Mouse (Mus musculus) stomach, embryonic 14.5 days (tissue): ENCODE measurements around the gene Iqsec1. TPM values are rescaled to one million over a fixed set of nuclear protein-coding genes. Genes with fewer than 3 reads are reported as not detected.

Experiments used
- ATAC-seq: fragments of 200-750 bp; cut with Nextera tagmentation; 2 replicates; pipeline ENCODE4 v1.8.0; 2017; ENCODE audit warnings: low read depth, moderate TSS enrichment; ENCODE audit not compliant: insufficient number of reproducible peaks, insufficient read depth, low FRiP score
- H3K27ac ChIP-seq: fragments of 300-500 bp; sonication (generic); 2 replicates; pipeline ENCODE4 v1.5.1; 2014; ENCODE audit warnings: mild to moderate bottlenecking, low read length, moderate library complexity, mixed read lengths
- H3K27me3 ChIP-seq: fragments of 300-500 bp; sonication (generic); 2 replicates; pipeline ENCODE4 v1.6.1; 2014; ENCODE audit warnings: low read length, control low read depth, mixed read lengths; ENCODE audit not compliant: control insufficient read depth, insufficient read depth
- H3K36me3 ChIP-seq: fragments of 300-500 bp; sonication (generic); 2 replicates; pipeline ENCODE4 v1.6.1; 2014; ENCODE audit warnings: mild to moderate bottlenecking, control low read depth, low read length, moderate library complexity, mixed read lengths; ENCODE audit not compliant: control insufficient read depth, insufficient read depth
- H3K4me1 ChIP-seq: fragments of 300-500 bp; sonication (generic); 2 replicates; pipeline ENCODE4 v1.6.1; 2014; ENCODE audit warnings: low read length, control low read depth, mixed read lengths; ENCODE audit not compliant: control insufficient read depth, insufficient read depth
- H3K4me2 ChIP-seq: fragments of 300-500 bp; sonication (generic); replicated peaks from 2 replicates; pipeline ENCODE4 v1.6.1; 2014; ENCODE audit warnings: low read depth, low read length, control low read depth
- H3K4me3 ChIP-seq: fragments of 300-500 bp; sonication (generic); 2 replicates; pipeline ENCODE4 v1.5.1; 2014; ENCODE audit warnings: low read depth, low read length, control low read depth
- H3K9ac ChIP-seq: fragments of 300-500 bp; sonication (generic); replicated peaks from 2 replicates; pipeline ENCODE4 v1.6.1; 2014; ENCODE audit warnings: low read depth, mild to moderate bottlenecking, control low read depth, low read length, moderate library complexity, mixed read lengths
- H3K9me3 ChIP-seq: fragments of 300-500 bp; sonication (generic); 2 replicates; pipeline ENCODE4 v1.6.1; 2016; ENCODE audit warnings: low read depth, low read length, control low read depth; ENCODE audit not compliant: control insufficient read depth
- WGBS: fragments of 180-500 bp; shearing (Covaris S2); extraction: QIAGEN DNeasy Blood & Tissue Kit; methylation state at CpG from one replicate; pipeline ENCODE4 v1.1.7; 2014; 5-methylcytosine and 5-hydroxymethylcytosine counted together
- polyA plus RNA-seq: library from polyadenylated mRNA; unstranded; fragments of >200 nt; fragmentation: Nextera tagmentation; extraction: Ambion mirVana; gene quantifications from 2 replicates; pipeline ENCODE4 v1.2.1, GENCODE M21; 2014

Iqsec1 gene
- polyA plus RNA-seq, 1 experiment from 2014 or later, result 16.0 TPM

- Histone ChIP-seq H3K27me3 (no peaks in the 10 kb centered on the region), H3K4me3 (peak overlapping the region; percentile 58), H3K4me1 (peaks cover 13% of the 10 kb centered on the region; the same call in 1 of the 2 replicates), H3K4me2 (peak overlapping the region; percentile 88), H3K9me3 (no peaks in the 10 kb centered on the region), H3K27ac (no peak overlapping the region), H3K36me3 (no peaks in the 10 kb centered on the region), H3K9ac (peak overlapping the region; percentile 29; the same call in 1 of the 2 replicates)
- no peak for ATAC-seq
- 33% methylated on average over 4 of the region's 4 CpGs for WGBS
These were observed 253.0 kb downstream of the Iqsec1 start for GRCm38 (mm10) chr6:90735396-90736036.

GRCm38 (mm10) chr6:90734806-90735205, 253.7 kb downstream of the Iqsec1 start:
- Histone ChIP-seq H3K4me2 (no peak overlapping the region), H3K36me3 (no peaks in the 10 kb centered on the region), H3K9me3 (no peaks in the 10 kb centered on the region), H3K27ac (no peak overlapping the region), H3K9ac (no peak overlapping the region), H3K4me1 (peaks cover 13% of the 10 kb centered on the region; the same call in 1 of the 2 replicates), H3K4me3 (no peak overlapping the region), H3K27me3 (no peaks in the 10 kb centered on the region)
- ATAC-seq, result no peak

- H3K27me3 ChIP-seq, result no peaks in the 10 kb centered on the region
- H3K27ac ChIP-seq, result no peak overlapping the region
- no peak overlapping the region for H3K4me2 ChIP-seq
- no peaks in the 10 kb centered on the region for H3K36me3 ChIP-seq
- H3K9ac ChIP-seq, result no peak overlapping the region
- no peak for ATAC-seq
- H3K9me3 ChIP-seq, result no peaks in the 10 kb centered on the region
- no peak overlapping the region for H3K4me3 ChIP-seq
- H3K4me1 ChIP-seq, result peaks cover 24% of the 10 kb centered on the region; the same call in 1 of the 2 replicates
- WGBS, result 26% methylated on average over 4 of the region's 4 CpGs
These were observed 257.2 kb downstream of the Iqsec1 start for GRCm38 (mm10) chr6:90731327-90731726.

- H3K36me3 ChIP-seq, result no peaks in the 10 kb centered on the region
- no peak for ATAC-seq
- no peaks in the 10 kb centered on the region for H3K27me3 ChIP-seq
- no peak overlapping the region for H3K4me3 ChIP-seq
- H3K27ac ChIP-seq, result peak overlapping the region; percentile 29; the same call in 1 of the 2 replicates
- peaks cover 27% of the 10 kb centered on the region; the same call in 1 of the 2 replicates for H3K4me1 ChIP-seq
- 54% methylated on average over 5 of the region's 5 CpGs for WGBS
- H3K4me2 ChIP-seq, result no peak overlapping the region
- no peak overlapping the region for H3K9ac ChIP-seq
- H3K9me3 ChIP-seq, result no peaks in the 10 kb centered on the region
These were observed 258.7 kb downstream of the Iqsec1 start for GRCm38 (mm10) chr6:90729829-90730228.

- WGBS, result 7% methylated on average over 1 of the region's 1 CpGs
- Histone ChIP-seq H3K4me1 (peaks cover 27% of the 10 kb centered on the region; the same call in 1 of the 2 replicates), H3K4me2 (no peak overlapping the region), H3K9me3 (no peaks in the 10 kb centered on the region), H3K27ac (peak overlapping the region; percentile 58), H3K4me3 (no peak overlapping the region), H3K36me3 (no peaks in the 10 kb centered on the region), H3K27me3 (no peaks in the 10 kb centered on the region), H3K9ac (no peak overlapping the region)
- peak; percentile 87 for ATAC-seq
These were observed 260.0 kb downstream of the Iqsec1 start for GRCm38 (mm10) chr6:90728491-90728931.

- 77% methylated on average over 3 of the region's 3 CpGs for WGBS
- H3K4me3 ChIP-seq, result no peak overlapping the region
- H3K9ac ChIP-seq, result no peak overlapping the region
- peak overlapping the region; percentile 58 for H3K27ac ChIP-seq
- H3K9me3 ChIP-seq, result no peaks in the 10 kb centered on the region
- no peaks in the 10 kb centered on the region for H3K27me3 ChIP-seq
- no peaks in the 10 kb centered on the region for H3K36me3 ChIP-seq
- H3K4me2 ChIP-seq, result no peak overlapping the region
- ATAC-seq, result no peak
- peaks cover 27% of the 10 kb centered on the region; the same call in 1 of the 2 replicates for H3K4me1 ChIP-seq
These were observed 260.7 kb downstream of the Iqsec1 start for GRCm38 (mm10) chr6:90727826-90728225.

- no peak overlapping the region for H3K9ac ChIP-seq
- 50% methylated on average over 2 of the region's 2 CpGs for WGBS
- H3K4me2 ChIP-seq, result no peak overlapping the region
- H3K9me3 ChIP-seq, result no peaks in the 10 kb centered on the region
- no peak for ATAC-seq
- H3K36me3 ChIP-seq, result no peaks in the 10 kb centered on the region
- H3K27me3 ChIP-seq, result no peaks in the 10 kb centered on the region
- no peak overlapping the region for H3K4me3 ChIP-seq
- H3K4me1 ChIP-seq, result peaks cover 27% of the 10 kb centered on the region; the same call in 1 of the 2 replicates
- no peak overlapping the region for H3K27ac ChIP-seq
These were observed 261.8 kb downstream of the Iqsec1 start for GRCm38 (mm10) chr6:90726711-90727122.

- no peaks in the 10 kb centered on the region for H3K36me3 ChIP-seq
- no peaks in the 10 kb centered on the region for H3K27me3 ChIP-seq
- H3K4me3 ChIP-seq, result no peak overlapping the region
- no peak overlapping the region for H3K4me2 ChIP-seq
- H3K9ac ChIP-seq, result no peak overlapping the region
- ATAC-seq, result no peak
- H3K27ac ChIP-seq, result no peak overlapping the region
- H3K9me3 ChIP-seq, result no peaks in the 10 kb centered on the region
- peaks cover 27% of the 10 kb centered on the region; the same call in 1 of the 2 replicates for H3K4me1 ChIP-seq
- WGBS, result 67% methylated on average over 1 of the region's 1 CpGs
These were observed 263.0 kb downstream of the Iqsec1 start for GRCm38 (mm10) chr6:90725526-90725925.
